Mouse (Mus musculus) CH12.LX (cell line): ENCODE data around the gene Agpat2.

Experiments used
- BHLHE40 ChIP-seq: IDR thresholded peaks from 2 replicates; pipeline ENCODE4 v1.6.1; 2011; ENCODE audit warnings: mild to moderate bottlenecking, low read depth, low read length, improper control_type of control experiment
- CTCF ChIP-seq, 2 experiments: IDR thresholded peaks in 1 of 2; conservative IDR thresholded peaks in 1 of 2; 2 replicates each; pipeline ENCODE4 v1.5.1; 2011 to 2012; ENCODE audit warnings: low read depth in 2 of 2, low read length in 2 of 2, improper control_type of control experiment in 1 of 2, inconsistent platforms in 1 of 2, mild to moderate bottlenecking in 1 of 2, moderate library complexity in 1 of 2
- EP300 ChIP-seq: IDR thresholded peaks from 2 replicates; pipeline ENCODE4 v1.6.1; 2011; ENCODE audit warnings: low read length, improper control_type of control experiment
- ETS1 ChIP-seq: conservative IDR thresholded peaks from 2 replicates; pipeline ENCODE4 v1.6.1; 2012; ENCODE audit warnings: low read depth, mild to moderate bottlenecking, inconsistent platforms, low read length, improper control_type of control experiment, moderate library complexity
- HCFC1 ChIP-seq: IDR thresholded peaks from 2 replicates; pipeline ENCODE4 v1.6.1; 2012; ENCODE audit warnings: low read depth, mild to moderate bottlenecking, inconsistent platforms, low read length, improper control_type of control experiment
- MAZ ChIP-seq: IDR thresholded peaks from 2 replicates; pipeline ENCODE4 v1.6.1; 2012; ENCODE audit warnings: low read depth, mild to moderate bottlenecking, inconsistent platforms, low read length, improper control_type of control experiment, moderate library complexity
- MEF2A ChIP-seq: IDR thresholded peaks from 2 replicates; pipeline ENCODE4 v1.6.1; 2014; ENCODE audit warnings: low read depth, mild to moderate bottlenecking, inconsistent platforms, low read length, improper control_type of control experiment, borderline replicate concordance
- NELFE ChIP-seq: IDR thresholded peaks from 2 replicates; pipeline ENCODE4 v1.6.1; 2011; ENCODE audit warnings: low read depth, low read length, improper control_type of control experiment
- POLR2A ChIP-seq: IDR thresholded peaks from 2 replicates; pipeline ENCODE4 v1.6.1; 2011; ENCODE audit warnings: low read depth, mild to moderate bottlenecking, improper control_type of control experiment, low read length
- SMC3 ChIP-seq: IDR thresholded peaks from 2 replicates; pipeline ENCODE4 v1.6.1; 2011; ENCODE audit warnings: low read depth, low read length, improper control_type of control experiment
- USF1 ChIP-seq: IDR thresholded peaks from 2 replicates; pipeline ENCODE4 v1.6.1; 2014; ENCODE audit warnings: low read depth, mild to moderate bottlenecking, inconsistent platforms, low read length, improper control_type of control experiment
- ZC3H11A ChIP-seq: IDR thresholded peaks from 2 replicates; pipeline ENCODE4 v1.6.1; 2012; ENCODE audit warnings: low read depth, mild to moderate bottlenecking, inconsistent platforms, low read length, improper control_type of control experiment
- ZMIZ1 ChIP-seq: IDR thresholded peaks from 2 replicates; pipeline ENCODE4 v1.6.1; 2012; ENCODE audit warnings: low read depth, mild to moderate bottlenecking, inconsistent platforms, low read length, improper control_type of control experiment
- ZNF384 ChIP-seq: IDR thresholded peaks from 2 replicates; pipeline ENCODE4 v1.6.1; 2012; ENCODE audit warnings: low read depth, low read length, improper control_type of control experiment, inconsistent platforms

- no peak for TF ChIP-seq ZC3H11A
- TF ChIP-seq CTCF (conservative IDR thresholded peaks at IDR 0.05 in 1 of 2, IDR thresholded peaks at IDR 0.05 in 1 of 2; ENCODE audit: low read depth in 2 of 2, low read length in 2 of 2): no peak
- no peak for TF ChIP-seq POLR2A
- no peak for TF ChIP-seq MAZ
- no peak for TF ChIP-seq USF1
- no peak for TF ChIP-seq BHLHE40
- no peak for TF ChIP-seq MEF2A
- TF ChIP-seq EP300: no peak
- TF ChIP-seq NELFE: no peak
- TF ChIP-seq SMC3: no peak
- no peak for TF ChIP-seq ZNF384
- TF ChIP-seq HCFC1: no peak
- TF ChIP-seq ETS1: no peak
- TF ChIP-seq ZMIZ1: no peak
Observed at GRCm38 (mm10) chr2:26560506-26560905, 43.7 kb downstream of the Agpat2 start.
